Mouse (Mus musculus) lung, postnatal 25 days (tissue): ENCODE data around the gene Pdgfra.

Experiments used
- DNase-seq: peaks from one replicate; pipeline ENCODE4 v3.0.0; 2022; ENCODE audit warnings: low spot score

Gene Pdgfra

DNA sequence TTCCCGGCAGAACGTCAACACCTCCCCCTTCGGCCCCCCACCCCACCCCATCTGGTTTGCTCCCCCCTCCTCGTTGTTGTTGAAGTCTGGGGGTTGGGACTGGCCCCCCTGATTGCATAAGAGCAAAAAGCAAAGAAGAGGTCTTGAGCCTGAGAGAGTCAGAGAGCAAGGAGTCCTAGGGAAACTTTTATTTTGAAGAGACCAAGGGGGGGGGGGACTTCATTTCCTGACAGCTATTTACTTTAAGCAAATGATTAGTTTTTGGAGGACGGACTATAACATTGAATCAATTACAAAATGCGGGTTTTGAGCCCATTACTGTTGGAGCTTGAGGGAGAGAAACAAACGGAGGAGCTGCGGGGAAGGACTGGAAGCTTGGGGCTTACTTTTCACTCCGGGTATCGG is at the start of gene Pdgfra:
TSS of gene Pdgfra (plus strand) at position 272 of the 405 bp plus-strand sequence.
- DNase-seq, result no peak

DNA sequence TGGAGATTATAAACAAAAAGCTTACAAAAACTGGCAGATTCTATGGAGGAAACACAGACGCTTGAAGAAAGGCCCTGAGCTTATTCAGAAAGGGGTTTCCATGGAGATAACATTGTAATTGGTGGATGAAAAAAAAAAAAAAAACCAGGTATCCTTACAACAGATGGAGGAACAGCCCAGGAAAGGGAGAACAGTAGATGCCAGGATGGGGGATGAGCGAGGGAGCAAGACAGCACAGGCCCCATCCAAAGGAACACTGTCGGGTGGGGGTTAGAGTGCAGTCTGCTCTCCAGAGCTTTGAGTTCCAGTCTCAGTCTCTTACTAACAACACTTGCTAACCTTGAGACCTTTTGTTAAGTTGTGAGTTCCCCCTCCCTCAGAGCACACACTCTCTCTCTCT is 45.6 kb upstream of the Pdgfra start:
- DNase-seq, result no peak

DNA sequence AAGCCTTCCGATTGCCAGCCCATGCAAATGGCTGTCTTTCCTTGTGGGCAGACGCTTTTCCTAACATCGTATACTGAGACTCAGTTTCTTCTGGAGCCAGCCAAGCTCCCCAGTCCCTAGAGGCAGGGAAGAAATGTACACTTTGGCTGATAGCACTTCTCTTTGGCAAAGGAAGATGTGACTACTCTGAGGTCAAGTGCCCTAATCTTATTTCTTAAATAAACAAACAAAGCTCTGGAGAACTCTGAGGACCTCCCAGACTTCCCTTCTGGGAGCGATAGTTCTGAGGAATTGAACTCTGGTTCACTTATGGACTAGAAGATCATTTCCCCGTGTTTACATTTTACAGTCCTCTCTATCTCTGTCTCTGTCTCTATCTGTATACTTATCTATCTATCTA is 42.7 kb upstream of the Pdgfra start:
- DNase-seq, result no peak

DNA sequence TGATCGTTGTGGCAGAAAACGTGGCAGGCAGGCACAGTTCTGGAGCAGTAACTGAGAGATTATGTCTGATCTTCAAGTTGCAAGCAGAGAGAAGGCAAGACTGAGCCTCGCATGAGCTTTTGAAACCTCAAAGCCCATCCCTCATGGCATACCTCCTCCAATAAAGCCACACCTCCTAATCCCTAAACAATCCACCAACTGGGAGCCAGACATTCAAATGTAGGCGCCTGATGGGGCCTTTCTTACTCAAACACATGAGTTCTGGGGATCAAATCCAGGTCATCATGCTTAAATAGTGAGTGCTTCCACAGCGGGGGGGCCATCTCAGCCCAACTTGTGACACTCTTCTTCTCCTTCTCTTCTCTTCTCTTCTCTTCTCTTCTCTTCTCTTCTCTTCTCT is 40.3 kb upstream of the Pdgfra start:
- no peak for DNase-seq

DNA sequence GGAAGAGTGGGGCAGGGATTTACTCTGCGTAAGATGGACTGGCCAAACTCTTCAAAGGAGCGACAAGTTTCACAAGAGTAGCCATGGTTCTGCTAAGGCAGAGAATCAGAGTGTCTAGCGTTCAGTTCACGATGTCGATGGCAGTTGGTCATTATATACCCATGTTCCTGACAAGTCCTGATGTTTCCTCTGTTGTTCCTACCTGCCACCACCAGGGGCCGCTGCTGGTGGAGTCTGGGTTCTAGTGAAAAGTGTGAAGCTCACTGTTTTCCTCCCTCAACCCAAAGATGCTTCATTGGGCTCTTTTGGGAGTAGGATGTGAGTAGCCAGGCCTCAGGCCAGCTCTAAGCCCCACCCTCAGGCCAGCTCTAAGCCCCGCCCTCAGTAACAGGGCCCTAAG is 33.3 kb upstream of the Pdgfra start:
- DNase-seq, result no peak

DNA sequence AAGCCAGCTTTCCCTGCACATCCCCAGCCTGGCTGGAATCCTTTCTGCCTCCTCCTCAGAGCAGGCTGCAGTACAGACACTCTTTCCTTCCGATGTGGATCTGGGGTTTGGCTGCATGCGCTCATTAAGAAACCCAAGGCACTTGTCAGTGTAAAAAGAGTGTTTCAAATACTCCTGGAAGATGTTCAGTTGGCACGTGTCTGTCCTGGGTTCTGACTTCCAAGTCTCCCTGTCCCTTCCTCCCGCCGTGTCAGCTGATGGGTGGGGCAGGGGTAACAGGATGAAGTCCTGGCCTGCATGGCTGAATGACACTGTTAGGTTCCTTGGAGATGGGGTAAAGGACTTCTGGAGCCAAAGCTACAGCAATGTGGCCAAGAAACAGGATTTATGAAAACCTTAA is 30.4 kb upstream of the Pdgfra start:
- DNase-seq, result peak; percentile 15

DNA sequence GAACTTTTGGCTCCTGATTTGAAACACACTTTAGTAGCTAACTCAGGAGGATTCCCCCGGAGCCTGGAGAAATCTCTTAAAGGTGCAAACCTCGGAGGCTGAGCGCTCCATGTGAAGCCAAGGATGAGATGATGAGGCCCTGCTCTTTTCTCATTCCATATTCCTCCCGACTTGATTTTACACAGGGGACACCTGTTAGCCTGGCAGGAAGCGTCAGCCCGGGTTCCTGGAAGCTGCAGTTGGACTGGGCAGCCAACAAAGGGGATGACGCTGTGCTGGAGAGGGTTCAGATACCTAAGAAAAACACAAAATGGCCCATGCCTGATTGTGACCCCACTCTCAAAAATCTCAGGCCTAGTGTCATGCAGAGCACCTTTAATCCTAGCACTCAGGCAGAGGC is 17.4 kb upstream of the Pdgfra start:
- no peak for DNase-seq

DNA sequence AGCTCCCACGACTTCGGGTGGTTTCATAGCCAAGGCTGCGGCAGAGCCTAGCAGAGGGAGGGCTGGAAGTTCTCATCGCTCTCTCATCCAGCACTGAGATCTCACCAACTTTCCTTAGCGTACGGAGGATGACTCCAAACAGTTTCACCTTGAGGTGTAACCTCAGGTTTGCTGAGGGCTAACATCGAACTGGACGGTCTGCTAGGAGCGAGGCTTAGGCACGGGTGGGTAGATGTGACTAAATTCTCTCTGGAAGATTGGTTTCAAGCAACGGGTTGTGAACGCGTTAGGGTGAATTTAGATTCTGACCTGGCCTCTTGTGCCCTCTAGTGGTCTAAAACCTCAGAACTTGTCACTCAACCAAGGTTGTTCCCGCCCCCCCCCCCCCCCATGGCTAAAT is 9.0 kb upstream of the Pdgfra start:
- DNase-seq, result peak; percentile 81

DNA sequence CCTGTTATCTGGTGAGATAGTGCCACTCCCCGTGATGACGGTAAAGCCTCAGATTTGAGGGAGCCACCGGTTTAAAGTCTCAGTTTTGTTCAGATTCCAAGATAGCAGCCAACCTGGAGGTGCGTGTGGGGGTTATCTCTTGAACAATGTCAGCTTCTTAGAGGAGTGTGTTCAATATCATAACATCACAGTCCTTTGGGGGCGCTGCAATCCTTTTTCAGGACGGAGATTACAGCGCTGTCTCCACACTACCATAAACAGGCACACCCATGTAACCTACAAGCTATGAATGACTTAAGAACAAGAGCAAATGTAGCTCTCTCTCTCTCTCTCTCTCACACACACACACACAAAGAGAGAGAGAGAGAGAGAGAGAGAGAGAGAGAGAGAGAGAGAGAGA is 8.3 kb upstream of the Pdgfra start:
- no peak for DNase-seq

DNA sequence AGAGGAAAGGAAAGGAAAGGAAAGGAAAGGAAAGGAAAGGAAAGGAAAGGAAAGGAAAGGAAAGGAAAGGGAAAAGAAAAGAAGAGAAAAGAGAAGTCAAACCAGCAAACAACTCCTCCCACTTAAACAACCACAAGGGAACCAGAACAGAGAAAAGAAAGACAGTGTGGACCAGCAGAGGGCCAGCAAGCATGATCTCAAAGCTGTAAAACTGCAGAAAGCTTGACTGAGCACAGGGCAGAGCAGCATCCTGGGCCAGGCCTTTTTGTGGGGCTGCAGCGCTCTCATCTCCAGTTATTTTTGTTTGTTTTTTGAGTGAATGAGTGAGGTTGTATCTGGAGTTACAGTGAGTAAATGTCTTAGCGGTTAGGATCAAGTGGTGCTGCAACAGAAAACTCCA is 6.8 kb upstream of the Pdgfra start:
- no peak for DNase-seq

DNA sequence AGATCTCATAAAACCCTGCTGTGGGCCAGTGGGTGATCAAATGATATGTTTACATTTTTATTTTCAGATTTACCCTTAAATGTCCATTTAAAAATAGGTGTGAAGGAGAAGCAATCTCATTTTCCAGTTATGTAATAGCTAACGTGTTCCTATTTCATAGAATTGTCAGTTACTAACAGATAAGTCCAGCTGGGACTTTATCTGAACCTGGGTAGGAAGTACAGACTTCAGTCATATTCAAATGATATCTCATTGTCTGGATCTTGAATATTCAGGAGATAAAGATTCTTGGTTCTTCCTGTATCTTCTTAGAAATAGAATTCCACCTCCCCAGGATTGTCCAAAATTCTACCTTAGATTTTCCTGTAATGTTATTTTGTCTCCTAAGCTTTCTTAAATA is 5.6 kb upstream of the Pdgfra start:
- no peak for DNase-seq

DNA sequence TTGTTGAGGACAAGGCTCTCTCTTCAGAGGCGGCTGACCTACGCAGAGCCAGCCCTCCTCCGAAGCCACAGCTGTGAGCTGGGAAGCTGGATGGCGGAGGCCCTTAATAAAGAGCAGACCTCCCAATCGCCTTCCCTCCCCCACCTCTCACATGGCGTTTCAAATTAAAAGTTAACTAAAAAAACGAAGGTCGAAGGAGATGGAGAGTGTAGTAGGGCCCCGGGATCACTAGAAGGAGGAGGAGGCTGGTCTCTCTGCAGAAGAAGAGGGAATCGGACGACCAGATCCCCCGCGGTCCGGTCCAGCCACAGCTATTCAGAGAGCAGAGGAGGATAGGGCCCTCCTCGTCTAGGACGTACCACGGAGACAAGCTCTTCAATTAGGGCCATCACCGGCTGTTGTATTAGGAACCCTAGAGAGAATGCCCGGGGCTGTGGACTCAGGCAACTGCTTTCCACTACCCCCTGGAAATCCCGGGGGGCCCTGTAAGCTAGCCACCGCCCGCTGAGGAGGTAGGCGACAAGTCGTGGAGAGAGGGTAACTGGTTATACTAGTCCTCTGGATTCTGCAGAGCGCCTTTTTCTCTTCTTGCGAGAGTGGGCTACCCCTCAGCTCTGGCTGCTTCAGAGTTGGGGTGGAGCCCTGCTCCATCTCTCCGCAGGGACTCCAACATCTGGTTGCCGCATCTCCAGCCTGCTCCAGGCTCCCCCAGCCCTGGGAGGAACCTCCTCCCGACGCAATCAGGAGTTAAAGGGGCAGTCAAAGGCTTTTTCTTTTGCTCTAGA is 3.6 kb upstream of the Pdgfra start:
- no peak for DNase-seq

DNA sequence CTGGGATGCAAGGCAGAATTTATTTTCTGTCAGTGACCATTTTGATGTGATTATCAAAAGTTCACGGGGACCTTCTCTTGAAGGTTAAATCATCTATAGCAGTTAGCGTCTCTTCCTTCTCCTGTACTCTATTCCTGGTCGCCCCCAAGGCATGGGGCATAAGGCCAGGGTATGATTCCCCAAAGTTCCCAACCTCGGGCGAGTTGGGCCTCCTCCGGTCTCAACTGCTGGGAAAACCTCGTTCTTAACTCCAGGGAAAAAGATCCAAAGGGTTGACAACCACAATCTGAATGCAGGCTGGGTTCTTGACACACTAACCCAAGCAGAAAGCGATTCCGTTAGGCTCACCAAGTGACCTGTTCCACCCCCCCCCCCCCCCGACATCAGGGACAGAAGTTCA is 2.7 kb upstream of the Pdgfra start:
- DNase-seq, result no peak

DNA sequence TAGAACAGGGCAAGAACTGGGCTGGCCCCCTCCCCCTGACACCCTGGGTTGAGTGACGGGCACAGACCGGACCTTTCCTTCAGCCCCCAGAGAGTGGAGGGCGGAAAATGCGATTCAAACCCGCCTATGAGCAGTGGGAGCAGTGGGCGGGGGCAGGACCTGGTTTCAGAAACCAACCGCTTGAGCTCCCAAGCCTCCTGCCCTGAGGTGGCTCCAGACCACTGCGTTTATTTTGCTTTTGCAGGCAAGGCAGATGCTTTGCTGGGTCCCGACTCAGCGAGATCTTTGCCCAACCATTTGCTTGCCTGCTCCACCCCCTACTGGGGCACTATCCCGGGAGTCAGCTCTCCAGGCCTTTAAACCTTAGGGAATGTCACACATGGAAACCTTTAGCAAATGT is 2.2 kb upstream of the Pdgfra start:
- DNase-seq, result no peak

DNA sequence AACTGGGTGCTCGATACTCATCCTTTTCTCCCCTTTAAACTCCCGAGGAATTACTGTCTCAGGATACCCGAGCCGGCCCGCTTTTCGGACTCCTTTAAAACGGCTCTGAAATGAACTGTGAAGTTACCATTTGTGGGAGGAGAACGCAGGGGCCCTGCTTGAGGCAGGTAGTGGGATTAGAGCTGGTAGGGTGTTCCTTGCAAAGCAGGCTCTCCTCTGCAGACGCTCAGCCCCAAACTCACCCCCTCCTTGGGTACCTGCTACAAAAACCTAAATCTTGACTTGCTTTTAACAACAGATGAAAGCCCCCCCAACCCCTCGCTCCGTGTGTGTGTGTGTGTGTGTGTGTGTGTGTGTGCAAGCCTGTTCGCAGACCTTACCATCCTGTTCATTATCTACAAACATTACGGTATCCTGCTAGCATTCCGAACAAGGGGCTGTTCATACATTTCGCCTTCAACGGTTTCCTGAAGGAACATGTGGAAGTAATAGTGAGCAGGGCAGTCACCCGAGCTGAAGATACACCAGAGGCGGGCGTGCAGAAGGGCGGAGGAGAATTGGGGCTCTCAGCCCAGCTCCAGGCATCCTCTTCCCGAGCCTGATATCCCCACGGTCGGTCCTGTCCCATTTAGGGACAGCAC is 1.6 kb upstream of the Pdgfra start:
- DNase-seq, result no peak

DNA sequence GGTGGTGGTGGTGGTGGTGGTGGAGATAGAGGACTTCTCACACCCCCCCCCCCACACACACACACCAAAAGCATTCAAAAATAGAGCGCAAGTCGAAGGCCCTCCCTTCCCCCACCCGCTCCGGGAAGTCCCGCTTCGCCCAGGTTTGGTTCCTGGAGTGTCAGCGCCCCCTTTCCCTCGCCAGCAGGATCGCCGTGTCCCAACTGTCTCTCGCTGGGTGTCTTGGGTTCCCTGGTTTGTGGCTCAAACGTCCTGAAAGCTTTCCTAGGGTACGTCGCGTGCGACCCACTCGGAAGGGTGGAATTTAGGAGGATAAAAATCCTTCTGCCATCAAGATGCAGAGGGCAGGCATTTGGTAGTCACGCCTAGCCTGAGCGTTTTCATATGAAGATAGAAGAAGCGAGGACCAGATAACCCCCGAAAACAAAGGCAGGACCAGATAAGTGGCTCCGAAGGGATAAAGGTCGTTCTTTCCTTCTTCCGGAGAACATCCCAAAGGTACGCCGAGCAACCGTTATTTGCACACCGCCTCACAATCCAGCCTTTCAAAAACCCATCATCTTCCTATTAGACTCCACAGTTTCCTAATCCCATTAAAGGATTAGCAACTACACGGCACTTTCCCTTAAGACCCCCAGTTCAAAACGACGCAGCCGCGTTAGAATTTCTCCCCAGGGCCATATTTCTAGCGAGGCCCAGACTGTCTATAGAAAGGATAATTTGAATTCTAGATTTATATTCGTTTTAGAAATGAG is 769 bp upstream of the Pdgfra start:
- peak; percentile 67 for DNase-seq

DNA sequence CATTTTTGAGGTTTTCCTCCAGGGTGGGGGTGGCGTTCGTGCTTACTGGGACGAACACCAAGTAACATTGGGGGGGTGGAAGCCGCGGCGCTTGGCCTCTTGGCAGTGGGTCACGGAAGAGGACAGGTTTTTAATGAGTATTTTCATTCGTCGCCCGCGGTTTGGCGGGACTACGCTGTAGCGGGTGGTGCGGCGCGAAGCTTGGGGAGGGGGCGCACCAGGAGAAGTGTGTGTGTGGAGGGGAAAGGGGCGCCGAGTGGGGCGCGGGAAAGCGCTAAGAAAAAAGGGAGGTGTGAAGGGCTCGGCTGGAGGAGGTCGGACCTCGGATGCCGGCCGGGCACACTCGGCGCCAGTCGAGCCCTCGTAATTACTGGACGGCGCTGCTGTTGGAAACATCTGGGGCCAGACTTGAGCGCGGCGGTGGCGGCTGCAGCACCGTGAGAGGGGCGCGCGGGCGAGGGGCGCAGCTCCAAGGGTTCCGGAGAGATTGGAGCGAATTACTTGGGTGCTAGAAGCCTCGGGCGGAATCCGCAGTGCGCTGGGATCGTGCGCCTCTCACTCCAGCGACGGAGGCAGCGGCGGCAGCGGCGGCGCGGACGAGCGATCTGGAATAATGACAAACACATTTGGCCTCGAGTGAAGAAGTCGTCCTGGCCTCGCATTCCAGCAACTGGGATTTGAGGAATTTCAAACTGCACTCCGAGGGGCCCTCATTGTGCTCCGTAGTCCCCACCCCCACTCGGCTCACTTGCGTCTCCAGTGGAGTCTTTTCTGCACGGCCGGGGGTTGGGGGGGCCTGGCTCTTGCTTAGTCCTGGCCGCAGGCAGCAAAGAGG is 916 bp downstream of the Pdgfra start:
- no peak for DNase-seq

DNA sequence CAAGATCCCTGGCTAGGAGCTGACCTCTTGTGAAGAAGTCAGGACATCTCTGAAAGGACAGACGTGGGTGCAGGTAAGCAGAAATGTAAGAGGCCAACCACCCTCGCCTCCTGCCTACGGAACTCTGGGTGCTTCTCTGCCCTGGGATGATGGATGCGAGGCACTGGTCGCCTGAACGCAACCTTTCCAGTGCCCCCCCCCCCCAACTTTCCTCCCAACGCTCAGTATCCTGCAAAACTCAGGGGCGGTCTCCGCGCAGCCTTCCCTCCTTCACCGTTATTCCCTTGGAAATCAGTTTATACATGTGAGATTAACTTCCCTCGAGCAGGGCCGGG is 1.5 kb downstream of the Pdgfra start:
- DNase-seq, result no peak

DNA sequence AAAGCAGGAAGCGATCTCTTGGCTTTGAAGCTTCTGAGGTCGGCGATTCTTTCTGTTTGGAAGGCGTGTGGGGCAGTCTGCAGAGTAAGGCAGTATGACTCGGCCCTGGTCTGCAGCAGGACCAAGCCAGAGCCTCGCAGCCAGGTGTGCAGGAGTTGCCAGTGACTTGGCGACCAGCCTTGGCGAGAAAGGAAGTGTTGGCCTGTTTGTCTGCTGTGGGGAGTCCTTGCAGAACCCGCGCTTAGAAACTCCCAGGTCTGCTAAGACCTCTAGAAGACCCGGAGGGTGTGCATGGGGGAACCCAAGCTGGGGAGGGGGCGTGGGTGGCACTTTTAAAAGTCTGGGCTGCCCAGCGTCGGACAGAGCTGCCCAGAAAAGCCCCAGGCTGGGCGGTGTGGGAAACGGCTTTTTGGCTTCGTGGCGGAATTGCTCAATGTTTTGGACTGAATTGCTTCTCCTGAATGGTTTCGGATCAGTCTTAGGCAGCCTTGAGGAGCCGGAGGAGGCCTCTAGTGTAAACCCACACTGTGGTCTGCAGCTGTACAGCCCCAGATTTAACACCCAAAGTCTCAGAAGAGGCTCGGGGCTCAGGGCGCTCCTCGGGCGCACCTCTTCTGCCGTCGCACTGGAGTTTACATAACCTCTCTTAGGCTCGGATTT is 2.0 kb downstream of the Pdgfra start:
- no peak for DNase-seq

DNA sequence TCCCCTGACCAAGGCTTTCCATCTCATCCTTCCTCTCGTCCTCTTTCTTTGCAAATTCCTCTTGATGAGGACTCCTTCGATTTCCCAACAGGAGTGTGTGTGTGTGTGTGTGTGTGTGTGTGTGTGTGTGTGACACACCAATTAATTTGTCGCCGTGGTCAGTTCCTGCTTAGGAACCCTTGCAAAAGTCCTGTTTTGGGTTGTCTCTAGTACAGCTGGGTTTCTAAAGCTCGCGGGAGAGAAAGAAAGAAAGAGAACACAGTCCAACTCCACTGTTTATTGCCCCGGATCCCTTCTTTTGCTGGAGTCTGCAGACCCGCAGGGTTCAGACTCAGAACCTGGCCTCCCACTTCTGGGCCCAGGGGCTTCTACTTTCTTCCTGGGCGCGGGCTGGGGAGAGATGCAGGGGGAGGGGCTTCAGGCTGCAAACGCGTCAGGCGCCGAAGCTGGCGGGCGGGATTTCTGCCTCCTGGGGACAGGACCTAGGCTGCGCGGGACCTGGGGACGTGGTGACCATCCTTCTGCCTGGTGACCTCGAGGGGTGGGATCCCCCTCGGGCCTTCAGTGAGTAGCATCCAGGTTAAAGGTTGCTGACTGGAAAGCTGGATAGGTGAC is 2.6 kb downstream of the Pdgfra start:
- no peak for DNase-seq

DNA sequence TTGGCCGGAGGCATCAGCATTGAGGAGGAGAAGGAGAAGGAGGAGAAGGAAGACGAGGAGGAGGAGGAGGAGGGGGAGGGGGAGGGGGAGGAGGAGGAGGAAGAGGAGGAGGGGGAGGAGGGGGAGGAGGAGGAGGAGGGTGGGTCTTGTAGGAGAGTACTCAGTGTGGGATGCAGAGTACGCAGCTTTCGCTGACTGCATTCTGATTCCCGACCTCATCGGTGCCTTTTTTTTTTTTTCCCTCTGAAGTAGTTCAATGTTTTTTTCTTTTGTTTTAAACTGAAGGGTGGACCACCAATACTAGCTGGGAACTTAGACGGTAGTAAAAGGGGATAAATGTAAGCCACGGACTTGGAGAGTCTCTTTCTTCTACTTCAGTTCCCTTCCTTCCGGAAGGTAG is 3.2 kb downstream of the Pdgfra start:
- no peak for DNase-seq
